Mouse (Mus musculus) forebrain, embryonic 16.5 days (tissue): ENCODE results near the gene Extl2. TPM values are rescaled to one million over a fixed set of nuclear protein-coding genes. Genes with fewer than 3 reads are reported as not detected.

Experiments used
- ATAC-seq: fragments of 200-750 bp; cut with Nextera tagmentation; 2 replicates; pipeline ENCODE4 v1.8.0; 2017; ENCODE audit warnings: mild to moderate bottlenecking, moderate library complexity
- H3K27ac ChIP-seq: fragments of 300-500 bp; sonication (generic); 2 replicates; pipeline ENCODE4 v1.5.1; 2014; ENCODE audit warnings: low read length, control low read depth
- H3K27me3 ChIP-seq: fragments of 300-500 bp; sonication (generic); replicated peaks from 2 replicates; pipeline ENCODE4 v1.6.1; 2014; ENCODE audit warnings: low read length; ENCODE audit not compliant: control insufficient read depth, insufficient read depth
- H3K36me3 ChIP-seq: fragments of 300-500 bp; sonication (generic); 2 replicates; pipeline ENCODE4 v1.6.1; 2014; ENCODE audit not compliant: control insufficient read depth, insufficient read depth
- H3K4me1 ChIP-seq: fragments of 300-500 bp; sonication (generic); replicated peaks from 2 replicates; pipeline ENCODE4 v1.6.1; 2014; ENCODE audit warnings: low read length; ENCODE audit not compliant: control insufficient read depth, insufficient read depth
- H3K4me2 ChIP-seq: fragments of 300-500 bp; sonication (generic); 2 replicates; pipeline ENCODE4 v1.6.1; 2014; ENCODE audit warnings: mild to moderate bottlenecking, low read length, control low read depth
- H3K4me3 ChIP-seq: fragments of 300-500 bp; sonication (generic); replicated peaks from 2 replicates; pipeline ENCODE4 v1.5.1; 2014; ENCODE audit warnings: mild to moderate bottlenecking, low read length, control low read depth
- H3K9ac ChIP-seq: fragments of 300-500 bp; sonication (generic); replicated peaks from 2 replicates; pipeline ENCODE4 v1.6.1; 2014; ENCODE audit warnings: low read depth, low read length, control low read depth
- H3K9me3 ChIP-seq: fragments of 300-500 bp; sonication (generic); 2 replicates; pipeline ENCODE4 v1.6.1; 2016; ENCODE audit warnings: low read length; ENCODE audit not compliant: control insufficient read depth
- WGBS: fragments of 180-500 bp; shearing (Covaris S2); extraction: QIAGEN DNeasy Blood & Tissue Kit; methylation state at CpG from one replicate; pipeline ENCODE4 v1.1.7; 2014; 5-methylcytosine and 5-hydroxymethylcytosine counted together
- polyA plus RNA-seq: library from polyadenylated mRNA; unstranded; fragments of >200 nt; fragmentation: Nextera tagmentation; extraction: Ambion mirVana; gene quantifications from 2 replicates; pipeline ENCODE4 v1.2.1, GENCODE M21; 2015

The Extl2 gene
- 24.3 and 26.8 TPM in 2 replicates for polyA plus RNA-seq

- Histone ChIP-seq H3K4me3 (peak within 1 kb of the TSS; percentile 93), H3K27me3 (no peaks in the 10 kb centered on the region), H3K9me3 (no peaks in the 10 kb centered on the region), H3K4me2 (peak within 1 kb of the TSS; percentile 74), H3K9ac (peak within 1 kb of the TSS; percentile 84), H3K36me3 (peaks cover 5% of the 10 kb centered on the region; the same call in 1 of the 2 replicates), H3K4me1 (peaks cover 31% of the 10 kb centered on the region), H3K27ac (peak within 1 kb of the TSS; percentile 77)
- peak; percentile 92 for ATAC-seq
- under 1% methylated on average over 67 of the region's 67 CpGs for WGBS
Observed at GRCm38 (mm10) chr3:116006978-116007940, at the start of gene Extl2, which contains the start of gene Slc30a7. Gene Extl2, plus strand, starts transcription at chr3:116007462. Gene Slc30a7, minus strand, starts transcription at chr3:116007406.

GRCm38 (mm10) chr3:115961311-115962027, 45.8 kb upstream of the Extl2 start:
- no peak overlapping the region for H3K27ac ChIP-seq
- no peaks in the 10 kb centered on the region for H3K9me3 ChIP-seq
- peaks cover 2% of the 10 kb centered on the region; the same call in 1 of the 2 replicates for H3K4me1 ChIP-seq
- whole genome bisulfite sequencing, result 62% methylated on average over 11 of the region's 11 CpGs
- no peak overlapping the region for H3K4me3 ChIP-seq
- H3K4me2 ChIP-seq, result no peak overlapping the region
- H3K27me3 ChIP-seq, result no peaks in the 10 kb centered on the region
- H3K36me3 ChIP-seq, result no peaks in the 10 kb centered on the region; the same call in 1 of the 2 replicates
- no peak for ATAC-seq
- H3K9ac ChIP-seq, result no peak overlapping the region

- Histone ChIP-seq H3K27ac (no peak overlapping the region), H3K4me1 (peaks cover 2% of the 10 kb centered on the region; the same call in 1 of the 2 replicates), H3K27me3 (no peaks in the 10 kb centered on the region), H3K9ac (no peak overlapping the region), H3K36me3 (no peaks in the 10 kb centered on the region; the same call in 1 of the 2 replicates), H3K4me3 (no peak overlapping the region), H3K4me2 (no peak overlapping the region), H3K9me3 (no peaks in the 10 kb centered on the region)
- 38% methylated on average over 4 of the region's 4 CpGs for WGBS
- ATAC-seq, result no peak
Observed at GRCm38 (mm10) chr3:115962028-115962415, 45.2 kb upstream of the Extl2 start.

GRCm38 (mm10) chr3:115963597-115963996, 43.7 kb upstream of the Extl2 start:
- Histone ChIP-seq H3K36me3 (no peaks in the 10 kb centered on the region), H3K9me3 (no peaks in the 10 kb centered on the region), H3K27ac (no peak overlapping the region), H3K4me3 (no peak overlapping the region), H3K4me1 (peaks cover 2% of the 10 kb centered on the region; the same call in 1 of the 2 replicates), H3K9ac (no peak overlapping the region), H3K27me3 (no peaks in the 10 kb centered on the region), H3K4me2 (no peak overlapping the region)
- WGBS, result 97% methylated on average over 1 of the region's 1 CpGs
- ATAC-seq, result no peak

GRCm38 (mm10) chr3:115964071-115964470, 43.2 kb upstream of the Extl2 start:
- ATAC-seq, result no peak
- H3K9ac ChIP-seq, result no peak overlapping the region
- no peak overlapping the region for H3K4me3 ChIP-seq
- no peaks in the 10 kb centered on the region for H3K27me3 ChIP-seq
- WGBS, result 73% methylated on average over 5 of the region's 5 CpGs
- H3K9me3 ChIP-seq, result no peaks in the 10 kb centered on the region
- no peak overlapping the region for H3K27ac ChIP-seq
- H3K36me3 ChIP-seq, result no peaks in the 10 kb centered on the region
- peaks cover 2% of the 10 kb centered on the region; the same call in 1 of the 2 replicates for H3K4me1 ChIP-seq
- H3K4me2 ChIP-seq, result no peak overlapping the region

- peaks cover 2% of the 10 kb centered on the region; the same call in 1 of the 2 replicates for H3K4me1 ChIP-seq
- no peak overlapping the region for H3K4me3 ChIP-seq
- no peak overlapping the region for H3K9ac ChIP-seq
- no peaks in the 10 kb centered on the region for H3K9me3 ChIP-seq
- no peak overlapping the region for H3K27ac ChIP-seq
- no peak overlapping the region for H3K4me2 ChIP-seq
- ATAC-seq, result peak; percentile 80
- no peaks in the 10 kb centered on the region for H3K27me3 ChIP-seq
- peaks cover 7% of the 10 kb centered on the region; the same call in 1 of the 2 replicates for H3K36me3 ChIP-seq
- WGBS, result 75% methylated on average over 10 of the region's 10 CpGs
Observed at GRCm38 (mm10) chr3:115968745-115969530, 38.3 kb upstream of the Extl2 start.

- Histone ChIP-seq H3K9ac (no peak overlapping the region), H3K4me3 (no peak overlapping the region), H3K4me1 (no peaks in the 10 kb centered on the region), H3K36me3 (peaks cover 11% of the 10 kb centered on the region; the same call in 1 of the 2 replicates), H3K27me3 (no peaks in the 10 kb centered on the region), H3K9me3 (no peaks in the 10 kb centered on the region), H3K27ac (no peak overlapping the region), H3K4me2 (no peak overlapping the region)
- WGBS, result 93% methylated on average over 20 of the region's 20 CpGs
- no peak for ATAC-seq
Observed at GRCm38 (mm10) chr3:115971045-115971785, 36.0 kb upstream of the Extl2 start.

- H3K4me2 ChIP-seq, result no peak overlapping the region
- no peak overlapping the region for H3K27ac ChIP-seq
- H3K9me3 ChIP-seq, result no peaks in the 10 kb centered on the region
- peaks cover 11% of the 10 kb centered on the region; the same call in 1 of the 2 replicates for H3K36me3 ChIP-seq
- no peak overlapping the region for H3K9ac ChIP-seq
- WGBS, result 92% methylated on average over 14 of the region's 14 CpGs
- no peaks in the 10 kb centered on the region for H3K27me3 ChIP-seq
- H3K4me1 ChIP-seq, result no peaks in the 10 kb centered on the region
- no peak for ATAC-seq
- H3K4me3 ChIP-seq, result no peak overlapping the region
Observed at GRCm38 (mm10) chr3:115971891-115972646, 35.2 kb upstream of the Extl2 start.
